Mouse (Mus musculus) kidney, embryonic 16.5 days (tissue): ENCODE measurements around the gene Astn2. TPM values are rescaled to one million over a fixed set of nuclear protein-coding genes. Genes with fewer than 3 reads are reported as not detected.

ENCODE experiments used
- ATAC-seq: fragments of 200-750 bp; cut with Nextera tagmentation; 2 replicates; pipeline ENCODE4 v1.8.0; 2017; ENCODE audit warnings: moderate TSS enrichment; ENCODE audit not compliant: low FRiP score, low TSS enrichment
- H3K27ac ChIP-seq: fragments of 300-500 bp; sonication (generic); 2 replicates; pipeline ENCODE4 v1.5.1; 2014; ENCODE audit warnings: low read length
- H3K27me3 ChIP-seq: fragments of 300-500 bp; sonication (generic); 2 replicates; pipeline ENCODE4 v1.6.1; 2014; ENCODE audit warnings: low read length, control low read depth, mixed read lengths; ENCODE audit not compliant: insufficient read depth
- H3K36me3 ChIP-seq: fragments of 300-500 bp; sonication (generic); 2 replicates; pipeline ENCODE4 v1.6.1; 2014; ENCODE audit warnings: low read length, control low read depth, mixed read lengths; ENCODE audit not compliant: insufficient read depth
- H3K4me1 ChIP-seq: fragments of 300-500 bp; sonication (generic); 2 replicates; pipeline ENCODE4 v1.6.1; 2014; ENCODE audit warnings: low read length, control low read depth, mixed read lengths; ENCODE audit not compliant: insufficient read depth
- H3K4me2 ChIP-seq: fragments of 300-500 bp; sonication (generic); replicated peaks from 2 replicates; pipeline ENCODE4 v1.6.1; 2014; ENCODE audit warnings: low read depth, low read length
- H3K4me3 ChIP-seq: fragments of 300-500 bp; sonication (generic); 2 replicates; pipeline ENCODE4 v1.5.1; 2014; ENCODE audit warnings: mild to moderate bottlenecking, low read length
- H3K9ac ChIP-seq: fragments of 300-500 bp; sonication (generic); replicated peaks from 2 replicates; pipeline ENCODE4 v1.6.1; 2014; ENCODE audit warnings: low read length
- H3K9me3 ChIP-seq: fragments of 300-500 bp; sonication (generic); 2 replicates; pipeline ENCODE4 v1.6.1; 2016; ENCODE audit warnings: low read length, control low read depth
- WGBS: fragments of 180-500 bp; shearing (Covaris S2); extraction: QIAGEN DNeasy Blood & Tissue Kit; methylation state at CpG from one replicate; pipeline ENCODE4 v1.1.7; 2014; 5-methylcytosine and 5-hydroxymethylcytosine counted together
- polyA plus RNA-seq: library from polyadenylated mRNA; unstranded; fragments of >200 nt; fragmentation: Nextera tagmentation; extraction: Ambion mirVana; gene quantifications from 2 replicates; pipeline ENCODE4 v1.2.1, GENCODE M21; 2015

Gene Astn2
- polyA plus RNA-seq, 1 experiment from 2014 or later = 0.11 TPM

DNA sequence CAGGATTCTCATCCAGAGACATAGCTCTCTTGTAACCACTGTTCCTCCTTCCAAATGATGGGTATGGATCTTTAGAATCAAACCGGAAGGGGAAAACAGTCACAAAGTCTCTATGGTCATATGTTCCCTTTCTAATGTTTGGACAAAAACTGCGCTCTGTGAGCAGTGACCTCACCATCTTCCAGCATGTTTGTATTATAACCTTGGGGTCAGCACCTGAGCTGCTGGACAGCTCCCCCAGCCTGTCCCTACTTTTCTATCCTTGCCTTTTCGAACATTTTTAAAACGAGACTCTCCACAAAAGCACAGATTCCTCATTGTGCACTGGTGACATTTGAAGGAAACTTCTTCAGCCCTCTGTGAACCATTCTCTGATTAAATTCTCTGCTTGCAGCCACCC, 5.3 kb downstream of the Astn2 start:
- Histone ChIP-seq H3K9me3 (no peaks in the 10 kb centered on the region), H3K4me1 (peaks cover 9% of the 10 kb centered on the region; the same call in 1 of the 2 replicates), H3K27ac (no peak overlapping the region), H3K36me3 (no peaks in the 10 kb centered on the region), H3K9ac (no peak overlapping the region), H3K4me2 (no peak overlapping the region), H3K27me3 (peaks cover 29% of the 10 kb centered on the region), H3K4me3 (no peak overlapping the region)
- WGBS = 45% methylated on average over 4 of the region's 4 CpGs
- ATAC-seq = no peak

DNA sequence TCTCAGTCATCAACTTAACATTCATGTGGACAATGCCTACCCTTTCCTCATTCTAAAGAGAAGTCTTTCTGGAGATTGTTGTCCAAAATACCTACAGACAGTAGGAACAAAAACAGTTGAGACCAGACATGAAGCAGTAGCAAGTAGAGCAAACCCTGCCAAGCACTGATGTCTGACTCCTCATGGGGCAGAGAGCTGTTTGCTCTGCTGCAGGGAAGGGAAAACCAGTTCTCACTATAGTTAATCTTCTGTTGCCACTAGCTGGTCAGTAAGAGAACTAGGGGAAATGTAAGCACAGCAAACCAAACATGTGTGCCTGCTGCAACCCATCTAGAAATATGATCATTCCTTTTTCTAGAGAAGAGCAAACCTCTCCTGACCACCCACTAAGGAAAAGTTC, 7.2 kb downstream of the Astn2 start:
- ATAC-seq = no peak
- Histone ChIP-seq H3K36me3 (no peaks in the 10 kb centered on the region), H3K27me3 (peaks cover 18% of the 10 kb centered on the region), H3K9ac (no peak overlapping the region), H3K4me3 (no peak overlapping the region), H3K9me3 (no peaks in the 10 kb centered on the region), H3K27ac (no peak overlapping the region), H3K4me2 (no peak overlapping the region), H3K4me1 (no peaks in the 10 kb centered on the region)

GRCm38 (mm10) chr4:66393294-66393693, 11.1 kb downstream of the Astn2 start:
- Histone ChIP-seq H3K9me3 (no peaks in the 10 kb centered on the region), H3K27me3 (peaks cover 2% of the 10 kb centered on the region; the same call in 1 of the 2 replicates), H3K4me1 (no peaks in the 10 kb centered on the region), H3K4me3 (no peak overlapping the region), H3K4me2 (no peak overlapping the region), H3K9ac (no peak overlapping the region), H3K36me3 (no peaks in the 10 kb centered on the region), H3K27ac (no peak overlapping the region)
- WGBS = 78% methylated on average over 4 of the region's 4 CpGs
- ATAC-seq = no peak

GRCm38 (mm10) chr4:66390480-66390879, 13.9 kb downstream of the Astn2 start:
- Histone ChIP-seq H3K9ac (no peak overlapping the region), H3K4me1 (no peaks in the 10 kb centered on the region), H3K4me2 (no peak overlapping the region), H3K36me3 (no peaks in the 10 kb centered on the region), H3K9me3 (no peaks in the 10 kb centered on the region), H3K4me3 (no peak overlapping the region), H3K27me3 (peaks cover 2% of the 10 kb centered on the region; the same call in 1 of the 2 replicates), H3K27ac (no peak overlapping the region)
- no peak for ATAC-seq
- WGBS = 24% methylated on average over 4 of the region's 4 CpGs

- H3K36me3 ChIP-seq = no peaks in the 10 kb centered on the region
- no peak overlapping the region for H3K4me2 ChIP-seq
- no peak overlapping the region for H3K27ac ChIP-seq
- H3K4me1 ChIP-seq = peaks cover 11% of the 10 kb centered on the region
- WGBS = 32% methylated on average over 2 of the region's 2 CpGs
- no peak overlapping the region for H3K9ac ChIP-seq
- H3K4me3 ChIP-seq = no peak overlapping the region
- no peak for ATAC-seq
- no peaks in the 10 kb centered on the region for H3K27me3 ChIP-seq
- no peaks in the 10 kb centered on the region for H3K9me3 ChIP-seq
Measured at GRCm38 (mm10) chr4:66378586-66378985, 25.8 kb downstream of the Astn2 start.

DNA sequence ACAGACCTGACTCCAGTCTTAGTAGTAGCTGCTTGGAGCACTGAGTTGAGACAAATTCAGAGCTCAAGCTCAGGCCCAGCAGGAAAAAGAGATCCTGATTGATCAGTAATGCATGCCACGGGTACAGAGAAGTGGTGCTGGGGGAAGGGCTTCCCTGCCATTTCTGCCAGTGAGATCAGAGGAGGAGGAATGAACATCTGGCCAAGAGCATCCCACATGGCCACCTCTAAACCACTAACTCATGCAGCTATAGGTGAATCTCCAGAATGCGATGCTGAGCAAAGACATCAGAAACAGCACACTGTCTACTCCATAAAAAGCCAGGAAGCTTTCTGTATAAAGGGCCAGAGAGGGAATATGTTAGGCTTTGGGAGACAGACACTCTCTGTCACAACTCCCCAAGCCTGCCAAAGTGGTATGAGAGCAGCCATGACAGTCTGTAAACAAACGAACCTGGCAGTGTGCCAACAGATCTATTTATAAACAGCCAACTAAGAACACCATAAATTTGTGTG, 33.8 kb downstream of the Astn2 start:
- H3K9ac ChIP-seq = no peak overlapping the region
- H3K27ac ChIP-seq = 0 out of 2 replicates have a peak overlapping the region, but pooled peaks have one; percentile 29
- H3K9me3 ChIP-seq = no peaks in the 10 kb centered on the region
- H3K27me3 ChIP-seq = no peaks in the 10 kb centered on the region
- peak; percentile 59; the same call in 1 of the 2 replicates for ATAC-seq
- WGBS = 32% methylated on average over 3 of the region's 3 CpGs
- no peak overlapping the region for H3K4me2 ChIP-seq
- peaks cover 8% of the 10 kb centered on the region for H3K4me1 ChIP-seq
- H3K4me3 ChIP-seq = no peak overlapping the region
- H3K36me3 ChIP-seq = no peaks in the 10 kb centered on the region

GRCm38 (mm10) chr4:66365500-66365899, 38.9 kb downstream of the Astn2 start:
- ATAC-seq = no peak
- no peaks in the 10 kb centered on the region for H3K36me3 ChIP-seq
- H3K9me3 ChIP-seq = no peaks in the 10 kb centered on the region
- no peaks in the 10 kb centered on the region for H3K27me3 ChIP-seq
- H3K27ac ChIP-seq = no peak overlapping the region
- no peak overlapping the region for H3K4me2 ChIP-seq
- no peak overlapping the region for H3K9ac ChIP-seq
- H3K4me1 ChIP-seq = peaks cover 7% of the 10 kb centered on the region
- WGBS = 56% methylated on average over 1 of the region's 1 CpGs
- no peak overlapping the region for H3K4me3 ChIP-seq

- Histone ChIP-seq H3K4me1 (no peaks in the 10 kb centered on the region), H3K4me3 (no peak overlapping the region), H3K4me2 (no peak overlapping the region), H3K9me3 (no peaks in the 10 kb centered on the region), H3K9ac (no peak overlapping the region), H3K27me3 (no peaks in the 10 kb centered on the region), H3K27ac (no peak overlapping the region), H3K36me3 (no peaks in the 10 kb centered on the region)
- WGBS = 55% methylated on average over 2 of the region's 2 CpGs
- no peak for ATAC-seq
Measured at GRCm38 (mm10) chr4:66344632-66345031, 59.8 kb downstream of the Astn2 start.

DNA sequence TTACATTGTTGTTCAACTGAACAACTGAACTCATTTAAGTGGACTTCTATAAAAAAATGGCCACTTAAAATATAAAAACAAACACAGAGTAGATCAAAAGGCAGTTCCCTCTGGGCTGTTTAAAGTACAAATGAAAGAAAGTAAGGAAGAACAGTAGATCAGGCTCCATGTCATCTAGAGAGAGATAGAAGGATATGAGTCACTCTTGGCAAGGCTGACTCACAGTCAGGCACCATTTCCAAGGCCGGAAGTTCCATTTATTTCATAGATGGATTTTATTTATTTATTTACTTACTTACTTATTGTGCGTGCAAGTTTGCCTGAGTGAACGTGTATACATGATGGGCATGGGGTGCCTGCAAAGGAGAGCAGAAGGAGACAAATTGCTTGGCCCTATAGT, 67.0 kb downstream of the Astn2 start:
- H3K36me3 ChIP-seq = no peaks in the 10 kb centered on the region
- no peak overlapping the region for H3K9ac ChIP-seq
- H3K27me3 ChIP-seq = no peaks in the 10 kb centered on the region
- peaks cover 9% of the 10 kb centered on the region for H3K4me1 ChIP-seq
- no peak overlapping the region for H3K4me2 ChIP-seq
- H3K4me3 ChIP-seq = no peak overlapping the region
- 64% methylated on average over 3 of the region's 3 CpGs for WGBS
- no peaks in the 10 kb centered on the region for H3K9me3 ChIP-seq
- H3K27ac ChIP-seq = no peak overlapping the region
- peak; percentile 35; the same call in 1 of the 2 replicates for ATAC-seq

GRCm38 (mm10) chr4:66330600-66331285, 73.7 kb downstream of the Astn2 start:
- 21% methylated on average over 4 of the region's 4 CpGs for WGBS
- Histone ChIP-seq H3K9me3 (no peaks in the 10 kb centered on the region), H3K27me3 (no peaks in the 10 kb centered on the region), H3K9ac (no peak overlapping the region), H3K36me3 (no peaks in the 10 kb centered on the region), H3K4me2 (no peak overlapping the region), H3K27ac (no peak overlapping the region), H3K4me1 (no peaks in the 10 kb centered on the region), H3K4me3 (no peak overlapping the region)
- ATAC-seq = no peak
